Mouse (Mus musculus) adrenal gland, adult 2 months (tissue): ENCODE results near the gene Ptgs2. TPM values are rescaled to one million over a fixed set of nuclear protein-coding genes. Genes with fewer than 3 reads are reported as not detected.

Experiments used
- DNase-seq: peaks from one replicate; pipeline ENCODE4 v3.0.0; 2021
- microRNA-seq, 2 experiments: library from miRNA; unstranded; fragments of <30 nt; microRNA quantifications; one replicate each; pipeline ENCODE4 v1.2.0; 2021
- polyA plus RNA-seq: library from polyadenylated mRNA; depleted of rRNA; stranded (reverse); fragments of >200 nt; gene quantifications from 2 replicates; pipeline ENCODE4 v1.2.3, GENCODE M21; 2012; rRNA removed
- total RNA-seq, 2 experiments: library from RNA; stranded (reverse); gene quantifications; 2 replicates each; pipeline ENCODE4 v1.2.3; 2021

Gene Ptgs2
- total and polyA plus RNA-seq, 3 experiments, result 0.09 to 2.0 (median 1.0) TPM

DNA sequence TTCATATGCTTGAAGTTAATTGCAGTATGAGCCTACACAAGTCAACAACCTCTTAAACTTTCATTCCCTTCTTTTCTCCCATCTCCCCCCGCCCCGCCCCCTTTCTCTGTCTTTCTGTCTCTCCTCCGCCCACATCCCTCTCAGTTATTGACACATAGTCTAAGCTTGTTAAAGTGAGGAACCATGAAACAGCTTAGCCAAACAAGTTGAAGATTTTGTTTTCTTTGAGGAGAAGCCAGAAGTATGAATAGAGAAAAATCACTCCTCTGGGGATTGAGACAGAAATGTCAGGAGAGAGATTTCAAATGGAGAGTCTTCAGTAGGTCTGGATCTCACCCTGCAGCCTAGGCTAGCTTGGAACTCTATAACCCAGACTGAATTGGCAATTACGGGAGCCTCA is 47.4 kb downstream of the Ptgs2 start:
- no peak for DNase-seq

DNA sequence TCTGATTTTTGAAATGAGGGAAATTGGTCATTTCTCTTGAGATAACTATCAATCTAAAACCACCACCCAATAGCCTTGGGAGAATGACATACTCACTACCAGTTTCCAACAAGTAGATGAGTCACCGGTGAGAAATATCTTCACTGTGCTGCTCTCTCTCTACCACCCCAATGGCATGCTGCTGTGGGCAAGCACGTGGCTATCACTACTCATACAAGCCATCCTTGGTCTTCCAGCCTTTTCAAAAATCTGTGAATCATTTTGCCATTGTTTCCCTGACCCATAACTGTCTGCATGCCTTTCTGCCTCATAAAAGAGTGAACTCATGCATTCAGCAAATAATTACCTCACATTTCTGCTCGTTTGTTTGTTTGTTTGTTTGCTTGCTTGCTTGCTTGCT is 51.6 kb downstream of the Ptgs2 start:
- DNase-seq, result peak; percentile 80

Small RNA genes within 50 kb of the gene (microRNA-seq; reads per million reads assigned to microRNA genes)
- 0 reads per million in 2 experiments for gene Gm44329

Other genes starting within 250 kb of the Ptgs2 start
- gene Pla2g4a, start 138.7 kb upstream of the Ptgs2 start, total RNA-seq, result 1 to 10 TPM; 4.1 to 5.8 TPM
- gene Pla2g4a, start 138.7 kb upstream of the Ptgs2 start, polyA plus RNA-seq, result 0.13 and 0.16 TPM in 2 replicates
- not detected for gene Pdc, start 219.4 kb downstream of the Ptgs2 start, total RNA-seq
- gene Pdc, start 219.4 kb downstream of the Ptgs2 start, polyA plus RNA-seq, result not detected in 2 replicates